Mouse (Mus musculus) olfactory bulb, adult 2 months (tissue): Measurements from ENCODE around the gene Dlg2.

ENCODE experiments used
- CTCF ChIP-seq: fragments of 200-500 bp; IDR thresholded peaks from 2 replicates; pipeline ENCODE4 v1.5.1; 2012; ENCODE audit warnings: low read depth, mild to moderate bottlenecking, low read length, moderate library complexity; ENCODE audit not compliant: insufficient read depth
- POLR2A ChIP-seq: fragments of 200-500 bp; IDR thresholded peaks from 2 replicates; pipeline ENCODE4 v1.6.1; 2012; ENCODE audit warnings: mild to moderate bottlenecking, low read depth, low read length, moderate library complexity; ENCODE audit not compliant: insufficient read depth

GRCm38 (mm10) chr7:91687930-91688329 lies 1211.5 kb downstream of the Dlg2 start:
- no peak for TF ChIP-seq POLR2A
- no peak for TF ChIP-seq CTCF
